Mouse (Mus musculus): ENCODE results near the gene Dpp4. TPM values are rescaled to one million over a fixed set of nuclear protein-coding genes. Genes with fewer than 3 reads are reported as not detected.

Gene Dpp4
- total RNA-seq, 2 experiments from 2014 or later: 9.5 to 14.5 TPM

GRCm38 (mm10) chr2:62411211-62412080, 585 bp downstream of the Dpp4 start:
- peak; percentile 49 for DNase-seq

- DNase-seq: no peak
Observed at GRCm38 (mm10) chr2:62408701-62409201, 3.3 kb downstream of the Dpp4 start.

GRCm38 (mm10) chr2:62408216-62408615, 3.8 kb downstream of the Dpp4 start:
- no peak for DNase-seq

- no peak for DNase-seq
Observed at GRCm38 (mm10) chr2:62403556-62404135, 8.4 kb downstream of the Dpp4 start.

- no peak for DNase-seq
Observed at GRCm38 (mm10) chr2:62401011-62401410, 11.0 kb downstream of the Dpp4 start.

GRCm38 (mm10) chr2:62399832-62400231, 12.2 kb downstream of the Dpp4 start:
- no peak for DNase-seq

- no peak for DNase-seq
Observed at GRCm38 (mm10) chr2:62399361-62399760, 12.7 kb downstream of the Dpp4 start.

GRCm38 (mm10) chr2:62398115-62398875, 13.7 kb downstream of the Dpp4 start:
- DNase-seq: no peak

GRCm38 (mm10) chr2:62397661-62398060, 14.4 kb downstream of the Dpp4 start:
- DNase-seq: no peak

- DNase-seq: no peak
Observed at GRCm38 (mm10) chr2:62396799-62397198, 15.2 kb downstream of the Dpp4 start.

GRCm38 (mm10) chr2:62394800-62395199, 17.2 kb downstream of the Dpp4 start:
- no peak for DNase-seq

- DNase-seq: no peak
Observed at GRCm38 (mm10) chr2:62392098-62392497, 19.9 kb downstream of the Dpp4 start.

- DNase-seq: no peak
Observed at GRCm38 (mm10) chr2:62390961-62391461, 21.0 kb downstream of the Dpp4 start.

- DNase-seq: no peak
Observed at GRCm38 (mm10) chr2:62390305-62390704, 21.7 kb downstream of the Dpp4 start.

- no peak for DNase-seq
Observed at GRCm38 (mm10) chr2:62388841-62389240, 23.2 kb downstream of the Dpp4 start.

GRCm38 (mm10) chr2:62383196-62383595, 28.8 kb downstream of the Dpp4 start:
- no peak for DNase-seq

GRCm38 (mm10) chr2:62382440-62382839, 29.6 kb downstream of the Dpp4 start:
- no peak for DNase-seq

- DNase-seq: no peak
Observed at GRCm38 (mm10) chr2:62381756-62382155, 30.3 kb downstream of the Dpp4 start.

GRCm38 (mm10) chr2:62373692-62374091, 38.3 kb downstream of the Dpp4 start:
- no peak for DNase-seq

- DNase-seq: no peak
Observed at GRCm38 (mm10) chr2:62370048-62370447, 42.0 kb downstream of the Dpp4 start.

- no peak for DNase-seq
Observed at GRCm38 (mm10) chr2:62368349-62369053, 43.5 kb downstream of the Dpp4 start.

- no peak for DNase-seq
Observed at GRCm38 (mm10) chr2:62363606-62364005, 48.4 kb downstream of the Dpp4 start.
